Mouse (Mus musculus) adrenal gland, postnatal 14 days (tissue): ENCODE results near the gene Ccn1. TPM values are rescaled to one million over a fixed set of nuclear protein-coding genes. Genes with fewer than 3 reads are reported as not detected.

Experiments used
- DNase-seq: peaks from one replicate; pipeline ENCODE4 v3.0.0; 2021; ENCODE audit warnings: mixed read lengths
- total RNA-seq: library from RNA; stranded (reverse); gene quantifications from 2 replicates; pipeline ENCODE4 v1.2.3, GENCODE M21; 2021

The Ccn1 gene
- total RNA-seq, 1 experiment from 2014 or later, result 27.8 TPM

DNA sequence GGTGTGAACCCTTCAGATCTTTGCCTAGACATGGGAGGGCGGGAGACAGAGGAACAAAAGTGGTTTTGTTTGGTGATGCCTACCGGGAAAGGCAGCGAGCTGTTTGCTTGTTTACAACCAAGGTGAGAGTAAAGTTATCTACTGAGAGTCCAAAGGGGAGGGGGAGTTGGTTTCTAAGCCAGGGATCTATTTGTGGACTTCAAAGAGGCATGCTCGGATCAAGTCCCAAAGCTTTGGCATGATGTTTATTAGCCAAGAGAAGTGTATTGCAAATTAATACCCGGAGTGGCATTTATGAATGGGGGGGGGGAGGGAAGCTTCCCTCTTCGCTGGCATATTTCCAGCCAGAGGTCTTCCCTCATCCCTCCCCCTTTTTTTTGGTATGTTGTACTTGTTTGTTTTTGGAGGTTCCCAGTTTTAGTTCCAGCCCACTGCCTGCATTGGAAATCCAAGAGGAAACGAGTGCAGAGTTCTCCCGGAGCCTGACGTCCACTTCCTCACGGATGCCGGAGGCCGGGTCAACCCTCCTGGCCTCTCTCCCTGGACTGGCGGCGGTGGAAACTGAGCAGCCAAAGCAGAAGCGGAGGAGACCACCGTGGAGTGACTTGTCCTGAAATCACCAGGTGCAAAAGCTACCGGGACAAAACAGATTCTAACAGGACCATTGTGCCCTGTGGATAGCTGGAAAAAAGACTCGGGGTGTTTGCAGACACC is 674 bp upstream of the Ccn1 start:
- peak; percentile 62 for DNase-seq

DNA sequence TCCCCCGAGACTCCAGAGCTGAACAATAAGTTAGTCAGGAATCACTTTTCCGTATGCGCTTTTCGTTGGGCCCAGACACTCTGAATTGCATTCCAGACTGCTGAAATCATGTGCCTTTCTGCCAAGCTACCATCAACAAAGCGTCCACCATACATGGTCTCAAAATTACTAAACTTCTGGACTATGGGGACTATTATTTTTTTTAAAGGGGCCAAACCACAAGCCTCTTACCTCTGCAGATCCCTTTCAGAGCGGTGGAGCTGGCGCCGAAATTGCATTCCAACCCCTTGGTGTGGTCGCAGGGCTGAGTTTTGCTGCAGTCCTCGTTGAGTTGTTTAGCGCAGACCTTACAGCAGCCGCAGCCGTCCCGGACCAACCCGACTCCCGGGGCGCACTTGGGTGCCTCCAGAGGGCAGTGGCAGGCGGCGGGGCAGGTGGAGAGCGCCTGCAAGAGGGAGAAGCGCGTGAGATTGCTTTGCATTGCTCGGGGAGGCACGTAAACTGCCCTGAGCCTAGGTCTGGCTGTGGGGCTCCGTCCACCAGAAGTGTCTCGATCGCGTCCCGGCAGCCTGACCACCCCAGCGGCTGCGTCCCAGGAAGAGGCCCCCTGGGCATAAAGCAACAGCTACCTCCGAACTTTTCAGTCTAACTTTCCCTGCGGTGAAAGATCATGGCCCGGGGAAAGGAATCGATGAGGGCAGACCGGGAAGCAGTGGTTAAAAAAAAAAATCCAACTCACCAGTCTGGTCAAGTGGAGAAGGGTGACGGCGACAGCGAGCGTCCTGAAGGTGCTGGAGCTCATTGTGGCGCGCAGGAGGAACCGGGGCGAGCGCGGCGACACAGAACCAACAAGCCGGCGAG is 560 bp downstream of the Ccn1 start:
- peak; percentile 83 for DNase-seq

DNA sequence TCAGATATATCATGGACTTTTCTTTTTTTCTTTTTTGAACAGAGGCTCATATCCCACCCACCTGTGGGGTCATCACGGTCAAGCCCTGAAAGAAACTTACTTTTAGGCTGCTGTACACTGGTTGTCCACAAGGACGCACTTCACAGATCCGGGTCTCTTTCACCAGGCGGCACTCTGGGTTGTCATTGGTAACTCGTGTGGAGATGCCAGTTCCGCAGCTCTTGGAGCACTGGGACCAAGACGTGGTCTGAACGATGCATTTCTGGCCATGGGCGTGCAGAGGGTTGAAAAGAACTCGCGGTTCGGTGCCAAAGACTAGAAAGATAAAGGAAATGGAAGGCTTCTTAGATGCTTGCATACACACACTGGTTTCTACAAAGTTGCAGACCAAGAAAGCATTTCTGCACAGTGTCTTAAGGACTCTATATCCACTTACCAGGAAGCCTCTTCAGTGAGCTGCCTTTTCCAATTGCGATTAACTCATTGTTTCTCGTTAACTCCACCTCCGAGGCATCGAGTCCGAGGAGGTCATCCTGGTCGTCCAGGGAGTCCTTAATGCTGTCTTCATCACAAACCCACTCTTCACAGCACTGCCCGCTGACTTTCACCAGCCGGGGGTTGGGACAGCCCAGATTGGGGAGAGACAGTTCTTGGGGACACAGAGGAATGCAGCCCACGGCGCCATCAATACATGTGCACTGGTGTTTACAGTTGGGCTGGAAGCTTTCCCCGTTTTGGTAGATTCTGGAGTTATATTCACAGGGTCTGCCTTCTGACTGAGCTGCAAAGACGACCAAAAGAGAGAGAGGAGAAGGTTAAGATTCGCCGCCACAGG is 1.5 kb downstream of the Ccn1 start:
- DNase-seq, result peak; percentile 54

DNA sequence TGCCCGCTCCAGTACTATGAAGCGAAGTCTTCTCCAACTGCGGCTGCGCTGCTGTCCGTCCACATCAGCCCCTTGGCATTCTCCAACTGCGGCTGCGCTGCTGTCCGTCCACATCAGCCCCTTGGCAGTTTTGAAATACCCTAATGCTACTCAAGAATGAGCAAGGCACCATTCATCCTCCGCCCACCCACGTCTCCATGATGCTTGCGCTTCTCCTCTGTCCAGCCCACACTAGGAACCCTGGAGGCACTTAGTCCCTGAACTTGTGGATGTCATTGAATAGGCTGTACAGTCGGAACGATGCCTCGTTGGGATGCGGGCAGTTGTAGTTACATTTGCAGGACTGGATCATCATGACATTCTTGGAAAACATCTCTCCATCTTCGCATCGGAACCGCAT is 2.4 kb downstream of the Ccn1 start:
- DNase-seq, result no peak

DNA sequence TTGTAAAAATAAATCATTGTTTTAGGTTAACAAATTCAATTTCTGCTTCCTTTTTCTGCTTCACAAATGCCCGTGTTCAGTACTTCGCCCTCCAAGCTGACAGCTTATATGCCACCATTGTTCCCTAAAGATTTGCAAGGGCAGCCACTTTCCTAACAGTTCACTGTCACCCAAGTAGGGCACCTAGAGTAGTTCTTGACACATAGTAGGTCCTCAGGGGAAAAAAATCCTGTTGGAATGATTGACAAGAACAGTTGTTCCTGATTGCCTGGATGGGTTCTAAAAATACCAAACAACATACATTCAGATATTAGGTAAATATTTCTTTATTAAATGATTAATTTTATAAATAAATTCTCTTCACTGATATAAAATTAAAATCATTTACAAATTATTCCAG is 3.1 kb downstream of the Ccn1 start:
- no peak for DNase-seq

DNA sequence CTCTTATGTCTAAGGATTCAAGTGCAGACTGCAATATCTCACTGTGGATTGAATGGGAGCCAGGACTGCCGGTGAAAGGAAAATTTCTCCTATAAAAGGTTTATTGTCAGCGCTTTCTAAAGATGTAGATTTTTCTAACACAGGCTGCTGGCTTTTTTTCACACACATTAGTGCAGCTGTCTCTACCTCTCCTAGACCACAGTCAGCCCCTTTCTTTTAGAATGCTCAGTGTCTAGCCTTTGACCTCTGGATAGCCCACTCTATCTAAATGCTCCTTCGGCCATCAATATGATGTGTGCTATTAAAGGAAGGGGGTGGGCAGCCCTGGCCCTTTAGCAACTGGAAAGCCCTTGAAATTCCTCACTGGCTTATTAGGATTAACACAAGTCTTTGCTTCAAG is 3.8 kb downstream of the Ccn1 start:
- no peak for DNase-seq

DNA sequence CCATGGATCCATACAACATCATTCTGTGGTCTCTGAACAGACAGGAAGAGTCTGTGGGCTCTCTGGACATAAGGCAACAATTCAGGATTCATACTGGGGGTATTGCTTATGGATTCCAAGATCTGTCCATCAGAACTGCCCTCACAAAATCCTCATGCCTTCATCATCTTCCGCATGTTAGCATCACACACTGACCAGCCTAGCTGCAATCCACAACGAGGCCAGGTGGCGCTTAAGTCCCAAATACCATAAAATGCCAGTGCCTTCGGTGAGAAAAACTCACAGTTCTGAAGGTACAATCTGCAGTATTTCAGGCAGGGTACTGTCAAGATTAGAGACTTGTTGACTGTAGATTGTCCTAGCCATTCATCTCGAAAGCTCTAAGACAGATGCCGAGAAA is 4.3 kb downstream of the Ccn1 start:
- DNase-seq, result no peak

DNA sequence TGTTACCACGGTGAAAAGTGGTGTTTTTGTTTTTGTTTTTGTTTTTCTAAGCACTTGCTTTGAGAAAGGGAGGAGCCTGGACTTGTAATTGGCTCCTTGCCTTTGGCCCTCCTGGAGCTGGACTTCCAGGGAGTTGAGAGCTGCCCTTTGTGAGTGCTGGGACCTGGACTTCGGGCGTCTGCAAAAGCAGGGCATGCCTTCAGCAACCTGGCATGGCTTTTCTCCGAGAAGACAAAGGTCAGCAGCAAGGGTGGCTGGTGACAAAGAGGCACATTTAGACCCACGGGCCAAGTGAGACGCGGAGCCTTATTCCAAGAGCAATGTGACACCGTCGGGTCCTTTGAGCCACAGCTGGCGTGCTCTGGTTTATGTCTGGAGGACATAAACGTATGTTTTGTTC is 6.9 kb downstream of the Ccn1 start:
- DNase-seq, result peak; percentile 38

DNA sequence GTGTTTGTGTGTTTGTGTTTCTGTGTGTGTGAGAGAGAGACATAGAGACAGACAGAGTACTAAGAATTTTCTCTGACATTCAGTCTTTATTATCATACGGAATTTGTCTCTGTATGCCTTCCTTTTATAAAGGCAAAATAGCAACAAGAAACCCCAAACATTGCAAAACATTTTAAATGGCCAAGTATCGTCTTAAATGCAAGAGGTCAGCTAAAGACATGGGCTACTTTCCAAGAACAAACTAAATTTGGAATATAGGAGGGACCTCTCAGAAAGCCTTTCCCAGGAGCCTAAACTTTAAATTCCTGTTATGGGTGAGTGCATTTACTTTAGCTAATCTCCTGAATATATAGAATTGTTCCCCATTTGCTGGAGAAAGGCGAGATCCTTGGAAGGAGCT is 7.9 kb downstream of the Ccn1 start:
- no peak for DNase-seq

DNA sequence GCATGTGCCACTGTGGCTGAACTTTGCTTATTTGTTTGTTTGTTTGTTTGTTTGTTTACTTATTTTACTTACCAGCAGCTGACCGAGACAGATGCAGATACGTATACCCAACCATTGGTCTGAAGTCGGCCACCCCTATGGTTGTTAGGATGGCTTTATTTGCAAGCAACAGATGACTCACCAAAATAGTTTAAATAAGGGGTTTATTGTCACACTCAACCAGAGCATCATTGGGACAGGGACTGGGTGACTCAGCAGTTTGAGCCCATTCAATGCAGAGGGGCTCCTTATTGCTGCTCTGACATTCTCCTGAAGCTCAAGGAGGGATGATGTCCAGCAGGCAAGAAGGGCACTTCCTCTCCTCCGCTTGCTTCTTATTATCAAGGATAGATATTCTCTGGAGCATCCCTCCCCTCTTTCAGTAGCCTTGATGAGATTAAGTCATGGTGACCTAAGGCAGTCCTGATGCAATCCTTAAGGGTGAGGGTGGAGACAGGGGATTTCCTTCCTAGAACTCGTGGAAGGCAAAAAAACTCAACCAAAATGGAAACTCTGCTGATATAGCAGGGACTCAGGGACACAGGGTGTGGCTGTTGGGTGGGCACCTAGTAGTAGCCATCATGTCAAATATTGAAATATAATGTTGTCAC is 8.6 kb downstream of the Ccn1 start:
- DNase-seq, result no peak

DNA sequence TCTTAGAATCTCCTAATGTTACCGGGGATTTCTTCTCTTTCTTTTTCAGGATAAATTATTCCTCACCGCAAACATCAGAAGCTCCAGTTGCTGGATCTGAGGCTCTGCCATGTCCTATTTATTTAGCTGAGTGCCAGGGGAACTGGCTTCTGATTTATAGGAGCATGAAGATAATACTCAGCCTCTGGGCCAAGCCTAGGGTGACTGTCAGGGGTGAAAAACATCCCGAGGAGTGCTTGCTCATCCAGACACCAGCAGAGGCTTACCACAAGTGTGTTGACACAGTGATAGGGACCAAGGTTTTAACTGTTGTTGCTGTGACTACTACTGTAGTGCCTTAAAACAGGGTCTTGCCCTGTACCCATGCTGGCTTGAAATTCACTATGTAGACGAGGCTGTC is 9.2 kb downstream of the Ccn1 start:
- DNase-seq, result peak; percentile 36

DNA sequence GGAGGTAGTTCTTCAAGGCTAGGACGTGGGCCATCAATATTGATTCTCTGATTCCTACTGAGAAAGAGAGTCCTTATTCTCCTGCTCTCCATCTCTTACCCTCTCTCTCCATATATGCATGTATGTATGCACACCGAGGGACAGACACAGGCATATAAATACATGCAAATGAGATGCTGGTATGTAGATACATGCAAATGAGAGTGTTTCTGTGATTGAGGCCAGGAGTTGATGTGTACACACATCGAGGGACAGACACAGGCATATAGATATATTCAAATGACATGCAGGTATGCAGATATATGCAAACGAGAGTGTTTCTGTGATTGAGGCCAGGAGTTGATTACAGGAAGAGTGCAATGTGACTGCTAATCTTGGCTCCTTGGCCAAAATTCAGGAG is 9.6 kb downstream of the Ccn1 start:
- DNase-seq, result no peak

DNA sequence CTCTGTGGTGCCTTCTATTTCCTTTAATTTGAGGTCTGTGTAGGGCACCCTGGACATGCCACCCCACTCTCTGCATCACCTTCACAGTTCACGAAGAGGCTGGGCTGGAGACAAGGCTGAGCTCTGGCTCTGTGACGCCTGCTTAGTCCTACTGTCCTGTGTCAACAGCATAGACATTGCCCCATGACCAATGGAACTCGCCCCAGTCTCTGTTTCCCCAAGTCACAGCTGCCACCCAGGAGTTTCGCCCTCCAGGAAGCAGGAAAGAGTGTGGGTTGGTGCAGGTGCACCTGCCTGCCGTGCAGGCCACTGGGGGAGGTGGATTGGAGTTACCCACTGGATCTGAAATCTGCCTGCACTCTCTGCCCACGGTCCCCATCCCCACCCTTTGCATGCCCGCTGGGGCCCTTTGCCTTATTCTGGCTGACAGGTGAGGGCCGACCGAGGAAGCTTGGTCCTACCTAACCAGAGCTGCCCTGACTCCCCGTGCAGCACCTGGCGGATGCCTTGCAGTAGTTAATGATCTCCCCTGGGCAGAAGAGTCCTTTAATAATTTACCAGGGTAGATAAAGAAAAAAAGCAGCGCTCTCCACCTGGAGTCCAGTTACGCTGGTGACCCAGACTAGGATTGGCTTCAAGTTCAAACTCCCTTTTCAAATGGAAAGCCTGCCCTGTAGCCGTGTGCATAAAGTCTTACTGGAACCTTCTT is 15.6 kb downstream of the Ccn1 start:
- no peak for DNase-seq

DNA sequence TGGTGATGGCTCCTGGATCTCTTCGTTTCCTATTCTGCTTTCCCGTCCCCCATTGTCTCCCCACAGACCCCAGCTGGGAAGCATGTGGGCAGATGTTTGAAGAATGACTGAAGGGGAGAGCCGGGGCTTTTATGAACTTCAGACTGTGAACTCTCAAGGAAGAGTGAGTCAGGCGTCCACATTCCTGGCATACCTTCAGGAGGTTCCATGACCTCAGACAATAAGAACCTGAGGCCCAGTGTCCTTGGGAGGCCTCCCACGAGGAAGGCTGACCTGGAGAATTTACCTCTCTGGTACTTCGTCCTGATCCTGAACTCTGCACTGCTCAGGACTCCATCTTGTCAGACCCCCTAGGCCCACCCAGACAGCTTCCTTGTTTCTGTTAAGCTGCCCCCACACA is 16.9 kb downstream of the Ccn1 start:
- DNase-seq, result no peak

DNA sequence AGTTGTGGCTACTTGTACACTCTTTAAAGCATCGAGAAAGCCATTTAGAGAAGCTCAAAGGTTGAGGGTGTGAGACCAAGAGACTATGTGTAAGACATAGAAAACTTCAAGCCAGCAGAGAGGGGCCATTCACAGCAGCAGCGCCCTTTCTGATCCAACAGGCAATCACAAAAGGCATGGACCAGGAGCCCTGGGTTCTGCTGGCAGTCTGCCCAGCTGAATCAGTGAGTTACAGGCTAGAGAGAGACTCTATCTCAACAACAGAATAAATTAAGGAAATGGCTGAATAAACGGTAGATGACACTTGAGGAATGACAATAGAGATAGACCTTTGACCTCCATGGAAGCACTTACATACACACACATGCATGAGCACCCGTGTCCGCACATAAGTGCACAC is 21.1 kb downstream of the Ccn1 start:
- no peak for DNase-seq

DNA sequence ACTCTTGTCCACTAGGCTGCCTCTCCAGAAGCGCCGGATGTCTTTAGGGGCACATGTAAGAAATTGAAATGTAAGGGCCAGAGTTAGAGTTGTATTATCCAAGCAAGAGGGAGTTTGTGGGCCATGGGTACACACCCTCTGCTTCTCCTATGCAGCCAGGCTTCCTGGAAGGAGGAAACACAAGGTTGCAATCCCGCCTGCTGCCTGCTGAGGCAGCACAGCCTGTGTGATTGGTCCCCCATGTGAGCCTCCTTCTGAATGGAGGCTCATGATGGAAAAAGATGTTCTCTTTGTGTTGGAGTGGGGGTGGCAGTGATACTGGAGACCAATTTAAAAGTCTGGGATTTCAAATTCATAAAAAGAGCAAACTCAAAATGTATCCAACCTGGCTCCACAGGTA is 22.0 kb downstream of the Ccn1 start:
- peak; percentile 61 for DNase-seq

DNA sequence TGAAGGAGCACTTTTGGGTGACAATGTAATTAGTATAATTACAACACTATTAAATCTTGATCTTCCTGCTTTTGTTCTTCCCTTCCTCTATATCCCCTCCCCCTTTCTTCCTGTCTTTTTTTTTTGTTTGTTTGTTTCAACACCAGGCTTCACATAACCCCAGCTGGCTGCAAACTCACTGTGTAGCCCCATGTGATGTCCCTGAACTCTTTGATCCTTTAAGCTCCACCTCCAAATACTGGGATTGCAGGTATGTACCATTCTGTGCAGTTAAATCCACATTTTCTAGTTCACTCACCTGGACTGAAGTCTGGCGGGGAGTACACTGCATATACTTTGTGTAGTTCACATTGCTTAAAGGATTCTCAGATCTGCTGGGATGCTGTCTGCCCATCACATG is 23.7 kb downstream of the Ccn1 start:
- no peak for DNase-seq

DNA sequence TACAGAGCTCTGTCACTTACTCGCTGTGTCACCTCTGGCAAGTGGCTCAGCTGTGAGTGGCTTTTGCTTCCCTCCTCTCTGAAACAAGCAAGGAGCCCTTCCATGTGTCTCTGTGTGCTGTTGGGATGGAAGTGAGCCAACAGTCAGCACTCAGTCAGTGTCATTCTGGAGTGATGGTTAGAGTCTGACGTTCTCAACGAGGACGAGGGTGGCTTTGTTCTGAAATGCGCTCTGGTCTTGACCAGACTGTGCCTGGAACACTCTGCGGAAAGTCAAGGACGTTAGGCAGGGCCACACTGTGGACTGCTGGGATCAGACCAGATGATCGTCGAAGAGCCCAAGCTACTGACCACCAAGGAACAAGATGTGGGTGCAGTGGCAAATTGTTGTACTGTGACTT is 24.2 kb downstream of the Ccn1 start:
- peak; percentile 16 for DNase-seq

DNA sequence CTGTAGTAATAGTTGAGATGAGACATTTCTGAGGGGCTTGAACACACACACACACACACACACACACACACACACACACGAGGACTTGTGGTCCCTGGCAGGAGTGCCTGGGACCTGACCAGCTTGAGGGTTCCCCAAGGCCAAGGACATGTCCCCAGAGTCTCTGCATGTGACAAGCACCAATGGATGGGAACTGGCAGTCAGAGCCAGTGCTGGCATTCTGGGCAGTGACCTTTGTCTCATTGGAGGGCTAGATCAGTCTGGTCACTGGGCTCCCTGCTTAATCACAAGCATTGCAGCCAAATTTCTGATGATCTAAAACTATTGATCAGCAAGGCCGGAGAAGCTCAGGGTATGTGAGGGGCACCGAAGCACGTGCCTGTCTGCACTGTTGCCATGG is 25.0 kb downstream of the Ccn1 start:
- DNase-seq, result peak; percentile 58

DNA sequence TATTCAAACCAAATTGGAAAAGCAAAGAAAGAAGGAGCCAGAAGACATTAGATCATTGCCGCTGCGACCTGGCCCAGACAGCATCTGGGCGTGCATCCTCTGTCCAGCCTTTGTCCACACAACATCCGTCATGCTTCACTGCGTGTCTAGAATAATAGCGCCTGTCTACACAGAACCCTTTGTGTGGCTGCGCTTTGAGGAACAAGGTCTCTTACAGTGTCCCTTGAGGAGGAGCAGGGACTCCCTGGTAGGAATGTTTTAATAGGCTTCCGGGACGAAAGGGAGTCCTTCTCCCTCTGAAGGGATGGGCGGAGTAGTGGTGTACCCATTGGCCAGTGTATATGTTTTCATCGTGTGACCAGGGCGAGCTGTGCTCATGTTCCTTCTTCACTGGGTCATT is 26.7 kb downstream of the Ccn1 start:
- no peak for DNase-seq

DNA sequence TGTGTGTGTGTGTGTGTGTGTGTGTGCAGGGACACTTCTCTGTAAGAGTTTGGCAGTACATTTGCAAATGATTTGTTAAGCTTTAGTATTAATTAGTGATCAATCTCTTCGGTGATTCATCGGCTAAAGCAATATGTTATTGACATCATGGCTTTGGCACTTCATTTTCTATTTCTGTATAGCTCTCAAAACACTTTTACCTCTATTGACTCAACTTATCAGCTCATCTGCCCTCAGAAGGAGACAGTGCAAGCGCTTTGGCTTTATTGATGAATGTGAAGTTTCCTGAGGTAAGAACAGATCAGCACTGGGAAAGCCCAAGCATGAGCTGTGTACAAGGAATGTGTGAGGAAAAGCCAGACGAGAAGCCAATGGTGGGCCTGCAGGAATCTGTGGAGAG is 28.6 kb downstream of the Ccn1 start:
- DNase-seq, result no peak
